Mouse (Mus musculus): ENCODE results near the gene Frem1.
A peak's percentile ranks its signal among the peaks of the same experiment; 100 is the strongest.

The Frem1 gene

DNA sequence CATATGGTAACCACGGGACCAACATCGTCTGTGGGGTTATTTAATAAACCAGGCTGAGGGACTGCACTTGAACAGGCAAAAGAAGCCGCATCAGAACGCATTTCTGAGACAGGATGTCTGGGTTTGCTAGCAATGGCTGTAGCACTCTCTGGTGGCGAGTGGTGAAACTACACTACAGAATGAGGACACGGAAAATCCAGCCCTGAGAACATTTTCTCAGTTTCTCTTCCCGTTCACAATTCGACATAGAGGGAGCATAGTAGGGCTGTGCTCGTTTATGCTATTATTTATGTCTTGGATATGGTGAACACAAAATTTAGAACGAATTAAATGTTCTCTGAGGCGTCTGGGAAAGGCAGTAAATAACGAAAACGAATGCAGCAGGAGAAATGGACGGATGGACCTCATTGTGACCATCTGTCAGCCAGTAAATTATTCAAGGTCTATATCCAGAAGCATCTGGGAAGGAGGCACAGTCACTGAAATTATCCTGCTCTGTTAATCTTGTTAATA is 118.4 kb downstream of the Frem1 start:
- DNase-seq (ENCODE audit: low spot score in 2 of 2), result peak; percentile 91 to 93

DNA sequence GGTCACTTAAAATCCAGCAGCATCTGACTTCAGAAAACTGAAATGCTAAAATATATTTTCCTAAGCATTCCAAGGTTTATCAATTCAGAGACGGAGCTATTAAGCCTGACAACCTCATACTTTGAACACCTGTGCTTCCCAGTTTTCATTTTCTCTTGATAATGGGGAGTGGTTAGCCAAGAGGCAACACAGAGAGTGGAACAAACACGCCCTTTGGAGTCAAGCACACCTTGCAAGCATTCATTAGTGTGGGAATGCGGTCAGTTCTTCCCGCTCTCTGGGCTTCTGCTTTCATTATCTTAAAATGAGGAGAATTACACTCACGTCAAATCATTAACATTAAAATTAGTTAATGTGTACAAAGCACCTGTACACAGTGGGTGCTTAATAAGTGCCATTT is 122.1 kb downstream of the Frem1 start:
- DNase-seq (ENCODE audit: low spot score in 2 of 2), result no peak

- DNase-seq (ENCODE audit: low spot score in 2 of 2), result no peak
These were observed 130.2 kb downstream of the Frem1 start for GRCm38 (mm10) chr4:82921962-82922361.

- DNase-seq (ENCODE audit: low spot score in 2 of 2), result no peak
These were observed 133.5 kb downstream of the Frem1 start for GRCm38 (mm10) chr4:82918625-82919024.

DNA sequence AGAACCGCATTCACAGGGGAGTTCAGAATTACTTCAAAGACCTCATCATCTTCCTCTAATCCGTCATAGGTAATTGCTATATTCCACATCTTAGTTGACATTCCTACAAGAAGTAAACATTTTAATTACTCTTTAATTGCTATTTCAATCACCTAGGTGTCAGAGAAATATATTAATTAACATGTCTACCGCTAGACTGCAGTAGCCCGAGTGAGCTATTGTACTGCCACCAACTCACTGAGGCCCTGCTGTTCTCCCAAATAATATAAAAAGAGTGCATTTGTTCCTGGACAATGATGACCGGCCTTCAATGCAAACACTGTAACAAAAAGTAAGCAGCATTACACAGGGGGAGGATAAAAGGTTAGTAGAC is 135.5 kb downstream of the Frem1 start:
- no peak for DNase-seq (ENCODE audit: low spot score in 2 of 2)

DNA sequence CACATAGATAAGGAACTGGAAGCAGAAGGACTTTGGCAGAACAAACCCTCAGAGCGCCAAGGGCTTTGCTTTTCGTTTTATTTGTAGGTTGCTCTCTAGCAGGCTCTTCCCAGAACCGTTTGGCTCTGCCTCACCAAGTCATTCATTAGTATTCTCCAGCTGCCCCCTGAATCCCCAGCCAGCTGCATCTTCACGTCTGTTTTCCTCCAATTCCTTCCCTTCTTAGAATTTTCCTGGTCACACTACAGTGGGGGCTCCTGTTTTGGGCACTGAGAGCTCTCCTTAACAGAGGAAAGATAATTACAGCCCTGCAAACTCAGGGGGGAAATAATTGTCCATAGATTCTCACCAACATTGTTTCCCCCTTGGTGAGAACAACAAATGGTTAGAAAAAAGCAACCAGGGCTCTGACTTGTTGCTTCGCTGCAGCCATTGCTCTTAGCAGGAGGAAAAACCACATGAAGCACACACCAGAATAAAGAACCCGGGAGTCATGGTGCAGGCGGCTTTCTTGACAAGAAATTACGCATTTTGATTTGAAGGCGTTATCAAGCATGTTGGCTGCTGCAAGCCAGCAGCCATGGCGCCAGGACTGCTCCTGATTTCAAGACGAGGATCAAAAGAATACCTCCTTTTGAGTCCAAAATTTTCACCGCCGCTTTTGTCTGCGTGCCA is 136.0 kb downstream of the Frem1 start:
- no peak for DNase-seq (ENCODE audit: low spot score in 2 of 2)

GRCm38 (mm10) chr4:82915576-82915975 is 136.6 kb downstream of the Frem1 start:
- no peak for DNase-seq (ENCODE audit: low spot score in 2 of 2)

DNA sequence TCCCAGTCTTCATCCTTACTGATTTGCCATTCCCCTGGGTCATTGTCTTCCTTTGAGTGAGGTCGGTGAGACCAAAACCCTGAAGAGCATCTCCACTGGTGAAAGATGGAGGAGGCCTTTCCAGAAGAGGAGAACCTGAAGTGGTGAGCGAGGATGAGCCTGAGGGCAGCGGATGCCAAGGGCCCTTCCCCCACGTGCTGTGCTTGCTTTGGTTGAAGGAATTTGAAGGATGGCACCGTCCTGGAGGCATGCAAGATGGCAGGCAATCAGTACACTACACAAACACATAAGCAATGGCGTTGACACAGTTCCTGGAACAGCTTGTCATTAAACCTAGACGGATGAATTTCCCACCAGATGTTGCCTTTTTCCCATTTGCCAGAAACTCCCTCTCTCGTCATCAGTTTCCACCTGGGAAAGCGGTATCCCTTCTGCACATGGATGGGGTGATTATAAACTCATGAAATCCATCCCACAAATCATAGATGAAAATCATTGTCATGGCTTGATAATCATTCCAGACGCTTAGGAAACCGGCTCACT is 137.5 kb downstream of the Frem1 start:
- DNase-seq (ENCODE audit: low spot score in 2 of 2), result no peak

DNA sequence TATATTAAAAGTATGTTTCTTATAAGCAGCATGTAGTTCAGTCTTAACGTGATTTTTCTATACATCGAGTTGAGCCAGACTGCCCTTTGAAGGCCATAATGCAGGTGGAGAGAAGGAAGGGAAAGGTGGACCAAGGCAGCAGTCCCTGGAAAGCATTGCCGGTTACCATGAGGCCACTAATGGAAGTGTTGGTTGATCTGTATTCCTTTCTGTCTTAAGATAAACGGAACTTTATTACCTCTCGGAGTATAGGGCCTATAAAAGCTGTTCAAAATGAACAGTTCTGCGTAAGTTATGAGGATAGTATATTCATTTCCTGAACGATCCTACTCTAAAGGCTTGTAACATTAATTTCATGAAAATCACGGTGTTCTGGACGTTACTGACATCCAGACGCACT is 156.9 kb downstream of the Frem1 start:
- no peak for DNase-seq (ENCODE audit: low spot score in 2 of 2)

DNA sequence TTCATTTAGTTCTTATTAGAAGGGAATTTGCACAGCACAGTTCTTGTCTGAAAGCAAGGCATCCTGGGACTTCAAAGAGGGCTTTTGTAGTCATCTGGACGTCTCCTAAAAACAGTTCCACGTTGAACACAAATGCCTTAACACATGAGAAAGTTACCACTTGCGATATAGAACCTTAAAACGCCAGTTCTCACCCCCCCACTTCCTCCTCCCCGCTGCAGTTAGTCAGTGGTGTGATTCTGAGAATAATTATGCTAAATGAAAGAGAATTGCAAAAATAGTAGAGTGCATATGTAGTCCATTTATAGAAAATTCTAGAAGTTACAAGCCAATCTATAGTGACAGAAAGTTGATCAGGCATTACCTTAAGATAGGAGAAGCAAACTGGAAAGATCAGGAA is 159.9 kb downstream of the Frem1 start:
- peak; percentile 11 to 31 for DNase-seq (ENCODE audit: low spot score in 2 of 2)

DNA sequence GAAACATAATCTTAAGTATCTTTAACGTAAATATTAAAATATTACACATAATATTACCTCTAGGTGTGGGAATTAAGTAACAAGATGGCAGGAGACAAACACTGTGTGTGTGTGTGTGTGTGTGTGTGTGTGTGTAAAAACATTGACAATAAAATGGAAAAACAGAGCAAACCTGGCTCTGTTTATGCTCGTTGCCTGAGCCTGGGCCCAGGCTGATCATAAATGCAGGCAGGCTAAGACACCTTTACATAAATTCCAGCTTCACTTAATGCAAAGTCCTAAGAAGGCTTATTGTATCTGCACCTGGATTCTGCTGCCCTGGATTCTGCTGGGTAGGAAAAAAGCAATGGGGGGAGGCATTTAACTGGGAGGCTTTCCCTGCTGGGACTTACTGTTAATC is 160.6 kb downstream of the Frem1 start:
- no peak for DNase-seq (ENCODE audit: low spot score in 2 of 2)

GRCm38 (mm10) chr4:82891049-82891448 is 161.1 kb downstream of the Frem1 start:
- no peak for DNase-seq (ENCODE audit: low spot score in 2 of 2)

DNA sequence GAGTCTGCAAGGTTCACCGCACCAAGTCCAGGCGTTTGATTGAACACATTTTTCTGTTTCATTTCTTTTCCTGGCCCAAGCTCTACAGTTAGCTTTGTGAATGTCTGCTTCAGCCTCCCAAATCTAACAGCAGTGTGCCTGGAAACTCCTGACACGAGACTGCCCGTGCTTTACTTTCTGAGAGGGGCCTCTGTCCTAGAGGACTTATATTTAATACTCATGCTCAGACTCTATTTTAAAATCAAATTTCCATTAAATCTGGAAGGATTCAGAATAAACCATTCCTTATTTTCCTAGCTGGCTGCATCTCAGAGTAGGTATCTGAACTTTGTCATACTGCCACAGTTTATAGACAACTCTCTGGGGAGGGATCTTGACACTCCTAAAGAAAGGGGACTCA is 161.6 kb downstream of the Frem1 start:
- no peak for DNase-seq (ENCODE audit: low spot score in 2 of 2)

GRCm38 (mm10) chr4:82886148-82886547 is 166.0 kb downstream of the Frem1 start:
- no peak for DNase-seq (ENCODE audit: low spot score in 2 of 2)

DNA sequence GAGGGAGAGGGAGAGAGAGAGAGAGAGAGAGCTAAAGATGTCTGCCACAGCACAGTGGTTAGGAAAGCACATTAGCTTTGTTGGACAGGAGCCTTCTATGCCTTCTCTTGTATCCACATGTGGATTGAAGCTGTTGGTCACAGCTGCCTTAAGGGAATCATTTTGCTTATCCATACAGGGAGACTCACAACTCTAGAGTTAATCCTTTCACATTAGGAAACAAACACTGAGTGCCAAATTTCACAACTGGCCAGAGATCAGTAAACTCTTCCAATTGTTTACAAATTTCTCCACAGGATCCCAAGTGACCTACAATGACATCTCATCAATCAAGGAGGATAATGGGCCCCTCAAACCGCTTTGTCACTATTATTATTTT is 166.6 kb downstream of the Frem1 start:
- no peak for DNase-seq (ENCODE audit: low spot score in 2 of 2)

DNA sequence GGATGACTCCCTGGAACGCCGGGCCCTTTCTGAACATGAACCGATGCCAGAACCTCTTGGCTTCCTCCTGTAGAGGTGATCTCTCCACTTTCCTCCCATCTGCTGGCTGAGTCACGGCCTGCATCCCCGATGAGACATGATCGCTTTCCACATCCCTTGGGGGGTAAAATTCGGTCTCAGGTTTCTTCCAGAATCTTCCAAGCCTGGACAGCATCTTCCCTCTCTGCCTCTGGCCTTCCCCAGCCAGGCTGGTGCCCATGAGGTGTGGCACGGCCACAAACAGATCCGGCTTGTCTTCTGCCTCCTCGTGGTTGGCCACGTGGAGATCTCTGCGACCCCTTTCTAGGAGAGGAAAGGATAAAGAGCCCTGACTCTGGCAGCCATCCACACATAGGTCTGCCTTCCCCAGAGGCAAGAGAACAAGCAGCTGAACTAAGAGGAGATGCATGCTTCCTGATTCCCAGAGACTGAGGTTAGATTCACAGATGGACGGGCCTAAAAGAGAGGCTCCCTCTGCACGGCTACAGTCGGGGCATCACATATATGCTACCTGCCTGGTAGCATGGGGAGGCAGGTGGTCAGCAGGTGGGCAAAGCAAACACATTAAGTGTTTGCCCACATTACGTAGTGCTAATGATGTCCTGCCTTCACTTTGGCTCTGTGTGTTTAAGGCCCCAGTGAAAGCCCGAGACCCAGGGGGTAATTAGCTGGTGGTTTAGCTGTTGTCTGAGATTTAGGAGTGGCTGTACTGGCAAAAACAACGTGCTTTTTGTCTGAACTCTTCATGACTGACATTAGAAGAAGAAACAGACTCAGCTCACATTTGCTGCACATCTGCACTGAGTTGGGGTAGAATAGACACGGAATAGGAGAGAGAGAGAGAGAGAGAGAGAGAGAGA is 167.3 kb downstream of the Frem1 start, which contains the start of gene Cer1:
Gene Cer1 (minus strand): TSS at position 513 of the 899 bp plus-strand sequence.
- no peak for DNase-seq (ENCODE audit: low spot score in 2 of 2)

DNA sequence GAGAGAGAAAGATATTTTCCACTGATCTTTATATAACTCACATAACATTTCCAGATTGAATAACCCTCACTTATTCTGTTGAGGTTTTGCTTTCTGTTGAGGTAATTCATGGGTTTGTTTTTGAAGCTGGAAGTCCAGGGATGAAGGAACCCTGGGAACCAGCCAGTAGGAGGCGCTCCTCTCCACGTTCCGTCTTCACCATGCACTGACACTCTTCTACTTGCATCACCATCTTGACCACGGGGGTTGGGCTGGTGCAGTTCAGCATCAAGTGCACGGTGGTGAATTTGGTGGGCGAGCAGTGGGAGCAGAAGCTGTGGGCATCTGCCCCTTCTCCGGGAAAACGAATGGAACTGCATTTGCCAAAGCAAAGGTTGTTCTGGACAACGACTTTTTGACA is 169.6 kb downstream of the Frem1 start:
- no peak for DNase-seq (ENCODE audit: low spot score in 2 of 2)

- no peak for DNase-seq (ENCODE audit: low spot score in 2 of 2)
These were observed 170.8 kb downstream of the Frem1 start for GRCm38 (mm10) chr4:82881366-82881765.

GRCm38 (mm10) chr4:82880243-82880642 is 171.9 kb downstream of the Frem1 start:
- DNase-seq (ENCODE audit: low spot score in 2 of 2), result no peak

GRCm38 (mm10) chr4:82879152-82879551 is 173.0 kb downstream of the Frem1 start:
- DNase-seq (ENCODE audit: low spot score in 2 of 2), result no peak

GRCm38 (mm10) chr4:82876656-82877055 is 175.5 kb downstream of the Frem1 start:
- DNase-seq (ENCODE audit: low spot score in 2 of 2), result no peak

GRCm38 (mm10) chr4:82875532-82875931 is 176.6 kb downstream of the Frem1 start:
- DNase-seq (ENCODE audit: low spot score in 2 of 2), result no peak

DNA sequence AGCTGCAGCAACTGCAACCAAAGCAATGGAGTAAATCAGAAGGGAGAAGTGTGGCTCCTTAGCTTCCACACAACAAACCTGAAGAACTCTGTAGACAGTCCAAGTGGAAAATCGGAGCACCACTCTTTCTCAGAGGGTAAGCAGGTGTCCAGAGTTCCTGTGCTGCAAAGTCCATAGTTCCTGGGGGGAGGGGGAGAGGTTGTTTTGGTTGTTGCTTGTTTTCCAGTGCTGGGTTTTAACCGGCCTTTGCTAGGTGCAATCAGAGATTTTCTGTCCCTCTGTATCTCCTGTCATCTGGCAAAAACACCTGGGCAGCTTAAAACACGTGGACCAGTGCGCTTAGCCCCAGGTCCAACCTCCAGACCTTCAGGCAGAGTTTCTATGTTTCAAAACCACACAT is 177.3 kb downstream of the Frem1 start:
- no peak for DNase-seq (ENCODE audit: low spot score in 2 of 2)

All from right cerebral cortex, adult 2 months (tissue).